Mouse (Mus musculus): Measurements from ENCODE around the gene Atcay.

- TF ChIP-seq CTCF (IDR thresholded peaks at IDR 0.05; ENCODE audit: low read depth, low read length) (no peak), GATA1 (IDR thresholded peaks at IDR 0.05; ENCODE audit: borderline replicate concordance, low read length) (no peak), POLR2AphosphoS5 (IDR thresholded peaks at IDR 0.05; ENCODE audit: insufficient replicate concordance, low read depth, low read length) (no peak), TAL1 (conservative IDR thresholded peaks at IDR 0.05; ENCODE audit: low read depth, low read length) (no peak), GATA2 (IDR thresholded peaks at IDR 0.05; ENCODE audit: borderline replicate concordance, low read depth, low read length) (no peak)
These were observed 11.4 kb upstream of the Atcay start for GRCm38 (mm10) chr10:81242021-81242420.

All from G1E (cell line).